Mouse (Mus musculus): ENCODE measurements at regions not wholly inside any gene's neighbourhood (a gene's known extent, or its start where the extent isn't known, plus 50 kb on each side); places are given as distances from the start of the nearest gene placed in this dataset.

DNA sequence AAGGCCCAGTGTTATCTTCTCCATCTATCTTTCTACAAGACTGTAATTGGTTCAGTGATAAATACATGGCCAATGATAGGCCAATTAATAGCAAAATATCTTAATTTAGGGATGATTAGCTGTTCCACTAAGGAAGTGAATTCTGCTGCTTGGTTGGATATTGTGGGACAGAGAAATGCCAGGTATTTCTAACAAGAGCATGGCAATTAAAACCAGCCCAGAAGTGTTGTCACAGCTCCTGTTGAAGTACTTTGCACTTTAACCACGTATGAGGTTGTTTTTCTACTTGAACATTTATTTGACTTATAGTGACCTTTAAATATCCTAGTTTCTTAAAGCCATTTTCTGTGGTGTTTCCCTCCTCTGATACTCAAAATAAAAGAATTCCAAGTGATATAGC lies 65.7 kb upstream of the Acsl4 start:
- Histone ChIP-seq H3K4me1 (no peaks in the 10 kb centered on the region), H3K4me3 (replicated peaks) (no peak overlapping the region), H3K9ac (no peak overlapping the region), H3K9me3 (no peaks in the 10 kb centered on the region), H3K27ac (no peak overlapping the region), H3K4me2 (no peak overlapping the region), H3K27me3 (peaks cover 5% of the 10 kb centered on the region; the same call in 1 of the 2 replicates), H3K36me3 (replicated peaks) (no peaks in the 10 kb centered on the region)
- 74% methylated on average over 1 of the region's 1 CpGs for WGBS
- no peak for ATAC-seq (ENCODE audit: low FRiP score)

GRCm38 (mm10) chrX:142464174-142464573 lies 73.8 kb upstream of the Acsl4 start:
- H3K27ac ChIP-seq: no peak overlapping the region
- WGBS: 65% methylated on average over 2 of the region's 2 CpGs
- no peak overlapping the region for H3K9ac ChIP-seq
- H3K36me3 ChIP-seq (replicated peaks): no peaks in the 10 kb centered on the region
- no peaks in the 10 kb centered on the region for H3K4me1 ChIP-seq
- no peak overlapping the region for H3K4me2 ChIP-seq
- ATAC-seq (ENCODE audit: low FRiP score): no peak
- peaks cover 34% of the 10 kb centered on the region for H3K27me3 ChIP-seq
- no peaks in the 10 kb centered on the region for H3K9me3 ChIP-seq
- H3K4me3 ChIP-seq (replicated peaks): no peak overlapping the region

DNA sequence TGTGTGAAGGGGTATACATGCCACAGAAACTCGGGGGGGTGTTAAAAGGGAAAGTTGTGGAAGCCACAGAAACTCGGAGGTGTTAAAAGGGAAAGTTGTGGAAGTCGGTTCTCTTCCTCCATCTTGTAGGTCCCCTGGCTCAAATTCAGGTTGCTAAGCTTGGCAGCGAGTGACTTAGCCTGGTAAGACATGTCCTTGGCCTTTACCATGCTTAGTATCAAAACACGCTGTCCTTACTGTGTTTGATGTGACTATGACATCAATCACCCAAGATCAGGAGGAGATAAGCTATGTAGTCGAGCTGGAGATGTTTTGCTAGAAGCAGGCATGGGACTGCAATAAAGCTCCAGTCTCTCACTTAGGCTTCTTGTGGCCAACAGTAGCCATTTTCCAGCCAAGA lies 74.4 kb upstream of the Acsl4 start:
- peaks cover 33% of the 10 kb centered on the region for H3K27me3 ChIP-seq
- 77% methylated on average over 6 of the region's 6 CpGs for WGBS

DNA sequence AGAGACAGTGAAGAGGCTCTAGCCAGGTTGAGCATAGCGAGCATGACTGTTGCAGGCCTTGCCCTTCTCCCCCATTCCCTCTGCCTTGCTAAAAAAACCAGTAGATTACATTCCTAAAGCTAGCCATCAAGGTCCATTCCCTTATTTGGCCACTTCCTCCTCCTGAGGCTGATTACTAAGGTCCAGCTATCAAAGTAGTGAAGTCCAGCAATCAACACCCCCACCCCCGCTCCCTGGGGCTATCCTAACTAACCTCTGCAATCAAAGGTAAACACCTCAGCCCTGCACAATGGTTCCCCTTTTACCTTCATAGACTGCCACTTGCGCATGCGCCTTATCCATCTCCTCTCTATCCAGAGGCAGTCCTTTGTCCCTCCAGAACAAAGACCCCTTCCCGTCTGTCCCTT lies 77.5 kb upstream of the Acsl4 start:
- H3K9me3 ChIP-seq: no peaks in the 10 kb centered on the region
- no peak overlapping the region for H3K4me3 ChIP-seq (replicated peaks)
- 0 out of 2 replicates have a peak, but pooled peaks have one; percentile 53 for ATAC-seq (ENCODE audit: low FRiP score)
- no peaks in the 10 kb centered on the region for H3K36me3 ChIP-seq (replicated peaks)
- no peak overlapping the region for H3K9ac ChIP-seq
- H3K27ac ChIP-seq: no peak overlapping the region
- no peak overlapping the region for H3K4me2 ChIP-seq
- no peaks in the 10 kb centered on the region for H3K4me1 ChIP-seq
- H3K27me3 ChIP-seq: peaks cover 32% of the 10 kb centered on the region
- 16% methylated on average over 5 of the region's 5 CpGs for WGBS

More for the DNA sequence above, 74.4 kb upstream of the Acsl4 start:
- Histone ChIP-seq H3K27ac (no peak overlapping the region), H3K36me3 (replicated peaks) (no peaks in the 10 kb centered on the region), H3K4me2 (no peak overlapping the region), H3K9ac (no peak overlapping the region), H3K4me1 (no peaks in the 10 kb centered on the region), H3K9me3 (no peaks in the 10 kb centered on the region), H3K4me3 (replicated peaks) (no peak overlapping the region)
- no peak for ATAC-seq (ENCODE audit: low FRiP score)

GRCm38 (mm10) chrX:142468388-142468787 lies 78.1 kb upstream of the Acsl4 start:
- H3K27ac ChIP-seq: no peak overlapping the region

GRCm38 (mm10) chrX:142469048-142469634 lies 78.8 kb upstream of the Acsl4 start:
- ATAC-seq (ENCODE audit: low FRiP score): no peak
- 18% methylated on average over 7 of the region's 7 CpGs for WGBS
- Histone ChIP-seq H3K9ac (no peak overlapping the region), H3K4me2 (no peak overlapping the region), H3K36me3 (replicated peaks) (no peaks in the 10 kb centered on the region), H3K27me3 (peaks cover 27% of the 10 kb centered on the region), H3K27ac (no peak overlapping the region), H3K4me1 (no peaks in the 10 kb centered on the region), H3K4me3 (replicated peaks) (no peak overlapping the region), H3K9me3 (no peaks in the 10 kb centered on the region)

More at GRCm38 (mm10) chrX:142468388-142468787, 78.1 kb upstream of the Acsl4 start:
- Histone ChIP-seq H3K4me1 (no peaks in the 10 kb centered on the region), H3K36me3 (replicated peaks) (no peaks in the 10 kb centered on the region), H3K9ac (no peak overlapping the region), H3K4me2 (no peak overlapping the region), H3K9me3 (no peaks in the 10 kb centered on the region), H3K4me3 (replicated peaks) (no peak overlapping the region), H3K27me3 (peaks cover 27% of the 10 kb centered on the region)
- 35% methylated on average over 4 of the region's 4 CpGs for WGBS
- no peak for ATAC-seq (ENCODE audit: low FRiP score)

- ATAC-seq (ENCODE audit: low FRiP score): no peak
- WGBS: 83% methylated on average over 1 of the region's 1 CpGs
- H3K4me1 ChIP-seq: no peaks in the 10 kb centered on the region
Measured at GRCm38 (mm10) chrX:142470083-142470482, 79.7 kb upstream of the Acsl4 start.

DNA sequence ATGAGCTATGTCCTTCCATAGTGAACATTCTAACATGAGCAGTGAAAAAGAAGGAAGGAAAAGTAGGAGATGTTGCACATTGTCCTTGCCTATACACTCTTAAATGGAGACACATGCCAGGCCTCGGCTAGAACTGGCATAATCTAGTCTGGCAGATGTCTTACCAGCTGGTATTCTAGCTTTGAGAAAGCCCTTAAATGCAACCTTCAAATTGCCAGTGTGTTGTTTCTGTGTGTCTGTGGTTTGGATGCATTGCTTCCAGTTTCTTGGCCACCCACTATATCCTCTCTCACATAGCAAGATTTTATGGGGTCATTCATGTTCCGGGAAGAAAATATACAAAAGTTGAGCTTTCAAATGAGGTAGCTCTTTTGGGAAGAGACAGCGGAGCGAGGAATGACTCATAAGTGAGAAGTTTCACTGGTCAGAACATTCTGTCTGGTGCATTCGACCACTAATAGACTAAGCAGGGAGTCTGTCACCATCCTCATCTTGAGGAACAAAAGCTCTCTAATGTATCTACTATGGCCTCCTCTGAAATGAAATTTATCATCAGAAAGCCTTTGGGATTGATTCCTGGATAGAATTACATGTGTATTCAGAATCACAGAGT lies 91.0 kb upstream of the Acsl4 start:
- Histone ChIP-seq H3K36me3 (replicated peaks) (no peaks in the 10 kb centered on the region), H3K9ac (no peak overlapping the region), H3K27me3 (peaks cover 13% of the 10 kb centered on the region; the same call in 1 of the 2 replicates), H3K9me3 (no peaks in the 10 kb centered on the region), H3K27ac (no peak overlapping the region), H3K4me2 (no peak overlapping the region), H3K4me3 (replicated peaks) (no peak overlapping the region), H3K4me1 (no peaks in the 10 kb centered on the region)
- no peak for ATAC-seq (ENCODE audit: low FRiP score)
- 85% methylated on average over 5 of the region's 5 CpGs for WGBS

More at GRCm38 (mm10) chrX:142470083-142470482, 79.7 kb upstream of the Acsl4 start:
- Histone ChIP-seq H3K9ac (no peak overlapping the region), H3K27me3 (peaks cover 22% of the 10 kb centered on the region), H3K27ac (no peak overlapping the region), H3K36me3 (replicated peaks) (no peaks in the 10 kb centered on the region), H3K4me3 (replicated peaks) (no peak overlapping the region), H3K4me2 (no peak overlapping the region), H3K9me3 (no peaks in the 10 kb centered on the region)

- ATAC-seq (ENCODE audit: low FRiP score): no peak
- H3K4me3 ChIP-seq (replicated peaks): no peak overlapping the region
- H3K27ac ChIP-seq: no peak overlapping the region
- H3K27me3 ChIP-seq: peaks cover 23% of the 10 kb centered on the region; the same call in 1 of the 2 replicates
- no peak overlapping the region for H3K9ac ChIP-seq
- no peaks in the 10 kb centered on the region for H3K4me1 ChIP-seq
- H3K4me2 ChIP-seq: no peak overlapping the region
- no peaks in the 10 kb centered on the region for H3K36me3 ChIP-seq (replicated peaks)
- no peaks in the 10 kb centered on the region for H3K9me3 ChIP-seq
- WGBS: 86% methylated on average over 4 of the region's 4 CpGs
Measured at GRCm38 (mm10) chrX:142488078-142488477, 97.7 kb upstream of the Acsl4 start.

GRCm38 (mm10) chrX:142490093-142490717 lies 99.9 kb upstream of the Acsl4 start:
- Histone ChIP-seq H3K4me3 (replicated peaks) (no peak overlapping the region), H3K27me3 (peaks cover 20% of the 10 kb centered on the region; the same call in 1 of the 2 replicates), H3K9ac (no peak overlapping the region), H3K36me3 (replicated peaks) (no peaks in the 10 kb centered on the region), H3K4me2 (no peak overlapping the region), H3K4me1 (no peaks in the 10 kb centered on the region), H3K27ac (no peak overlapping the region), H3K9me3 (no peaks in the 10 kb centered on the region)
- 65% methylated on average over 8 of the region's 8 CpGs for WGBS
- ATAC-seq (ENCODE audit: low FRiP score): no peak

GRCm38 (mm10) chrX:142501094-142501493 lies 110.8 kb upstream of the Acsl4 start:
- no peaks in the 10 kb centered on the region for H3K4me1 ChIP-seq
- H3K9me3 ChIP-seq: no peaks in the 10 kb centered on the region
- WGBS: 84% methylated on average over 2 of the region's 2 CpGs
- no peak overlapping the region for H3K9ac ChIP-seq
- no peak overlapping the region for H3K4me2 ChIP-seq
- H3K27me3 ChIP-seq: 0 out of 2 replicates have a peak, but pooled peaks cover 17% of the 10 kb centered on the region
- H3K27ac ChIP-seq: no peak overlapping the region
- H3K4me3 ChIP-seq (replicated peaks): no peak overlapping the region
- H3K36me3 ChIP-seq (replicated peaks): no peaks in the 10 kb centered on the region
- no peak for ATAC-seq (ENCODE audit: low FRiP score)

- no peak overlapping the region for H3K4me3 ChIP-seq (replicated peaks)
- H3K36me3 ChIP-seq (replicated peaks): no peaks in the 10 kb centered on the region
- H3K9ac ChIP-seq: no peak overlapping the region
- no peak for ATAC-seq (ENCODE audit: low FRiP score)
- 0 out of 2 replicates have a peak, but pooled peaks cover 11% of the 10 kb centered on the region for H3K27me3 ChIP-seq
- no peak overlapping the region for H3K4me2 ChIP-seq
- H3K4me1 ChIP-seq: no peaks in the 10 kb centered on the region
- WGBS: 82% methylated on average over 2 of the region's 2 CpGs
- H3K27ac ChIP-seq: no peak overlapping the region
- H3K9me3 ChIP-seq: no peaks in the 10 kb centered on the region
Measured at GRCm38 (mm10) chrX:142504962-142505361, 114.6 kb upstream of the Acsl4 start.

Measured in forebrain, embryonic 12.5 days (tissue).